Mouse (Mus musculus) liver, adult 2 months (tissue): Measurements from ENCODE around the gene Slc35a3. TPM values are rescaled to one million over a fixed set of nuclear protein-coding genes. Genes with fewer than 3 reads are reported as not detected.
A peak's percentile ranks its signal among the peaks of the same experiment; 100 is the strongest.

Experiments used
- DNase-seq: peaks from one replicate; pipeline ENCODE4 v3.0.0-alpha.2; 2011; ENCODE audit warnings: low read depth, low spot score; ENCODE audit errors: extremely low read depth
- H3K27ac ChIP-seq: fragments of 200-500 bp; replicated peaks from 2 replicates; pipeline ENCODE4 v1.5.1; 2012; ENCODE audit warnings: low read depth, mild to moderate bottlenecking, control low read depth, inconsistent platforms, low read length; ENCODE audit not compliant: insufficient read depth
- H3K27me3 ChIP-seq: fragments of 200-500 bp; 2 replicates; pipeline ENCODE4 v1.6.1; 2012; ENCODE audit warnings: mild to moderate bottlenecking, moderate library complexity, low read length, inconsistent platforms; ENCODE audit not compliant: control insufficient read depth, insufficient read depth
- H3K36me3 ChIP-seq: fragments of 200-500 bp; 2 replicates; pipeline ENCODE4 v1.6.1; 2012; ENCODE audit warnings: low read length, inconsistent platforms; ENCODE audit not compliant: control insufficient read depth, insufficient read depth
- H3K4me1 ChIP-seq: fragments of 200-500 bp; 2 replicates; pipeline ENCODE4 v1.6.1; 2011; ENCODE audit warnings: low read length; ENCODE audit not compliant: control insufficient read depth, insufficient read depth
- H3K4me3 ChIP-seq: fragments of 200-500 bp; 2 replicates; pipeline ENCODE4 v1.5.1; 2011; ENCODE audit warnings: low read depth, mild to moderate bottlenecking, control low read depth, low read length, moderate library complexity; ENCODE audit not compliant: insufficient read depth
- H3K79me2 ChIP-seq: fragments of 200-500 bp; 2 replicates; pipeline ENCODE4 v1.6.1; 2012; ENCODE audit warnings: inconsistent platforms, mild to moderate bottlenecking, low read length, moderate library complexity; ENCODE audit not compliant: control insufficient read depth, insufficient read depth
- H3K9ac ChIP-seq: fragments of 200-500 bp; 2 replicates; pipeline ENCODE4 v1.6.1; 2012; ENCODE audit warnings: low read depth, mild to moderate bottlenecking, control low read depth, inconsistent platforms, low read length
- CTCF ChIP-seq: fragments of 200-500 bp; IDR thresholded peaks from 2 replicates; pipeline ENCODE4 v1.5.1; 2011; ENCODE audit warnings: low read depth, low read length, control low read depth
- POLR2A ChIP-seq: fragments of 200-500 bp; IDR thresholded peaks from 2 replicates; pipeline ENCODE4 v1.6.1; 2011; ENCODE audit warnings: low read length, control low read depth; ENCODE audit not compliant: insufficient read depth; ENCODE audit errors: extremely low read depth
- WGBS: fragments of 180-500 bp; shearing (Covaris S2); methylation state at CpG from one replicate; pipeline ENCODE4 v1.1.7; 2018; 5-methylcytosine and 5-hydroxymethylcytosine counted together
- polyA plus RNA-seq: library from polyadenylated mRNA; depleted of rRNA; stranded (reverse); fragments of >200 nt; gene quantifications from 2 replicates; pipeline ENCODE4 v1.2.3, GENCODE M21; 2012
- total RNA-seq: library from RNA; depleted of rRNA; stranded (reverse); fragments of >200 nt; gene quantifications from 2 replicates; pipeline ENCODE4 v1.2.3, GENCODE M21; 2014

Slc35a3 gene
- total and polyA plus RNA-seq, 2 experiments: 7.3 to 42.3 TPM

DNA sequence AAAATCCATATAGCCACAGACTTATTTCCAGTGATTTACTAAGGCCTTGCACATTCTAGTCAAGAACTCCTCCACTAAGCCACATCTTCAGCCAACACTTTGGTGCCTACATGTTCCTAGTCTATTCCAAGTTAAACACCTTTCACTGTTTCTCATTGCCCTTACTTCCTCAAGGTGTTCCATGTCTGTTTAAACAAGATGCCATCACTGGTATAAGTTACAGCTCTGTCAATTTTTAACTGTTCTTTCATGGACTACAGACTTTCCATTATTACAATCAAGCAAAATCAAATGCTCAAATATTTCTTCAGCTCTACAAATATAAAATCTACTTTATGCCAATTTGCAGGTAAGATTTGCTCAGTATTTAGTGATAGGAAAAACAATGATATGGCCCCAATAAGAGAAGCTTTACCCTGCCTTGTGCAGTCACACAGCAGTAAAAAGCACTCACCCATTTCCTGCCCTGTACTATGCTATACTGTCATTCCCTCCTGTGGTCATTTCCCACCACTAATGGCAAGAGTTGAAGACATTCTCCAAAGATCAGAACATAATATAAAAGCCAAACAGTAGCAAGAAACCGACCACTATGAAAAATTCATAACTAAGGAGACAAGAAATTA, 9.9 kb downstream of the Slc35a3 start:
- peaks cover 7% of the 10 kb centered on the region; the same call in 1 of the 2 replicates for H3K79me2 ChIP-seq
- H3K4me1 ChIP-seq: peaks cover 12% of the 10 kb centered on the region
- no peak overlapping the region for H3K27ac ChIP-seq
- TF ChIP-seq CTCF (no peak), POLR2A (no peak)
- H3K4me3 ChIP-seq: no peak overlapping the region
- H3K9ac ChIP-seq: no peak overlapping the region
- WGBS: 78% methylated on average over 1 of the region's 1 CpGs
- DNase-seq: peak; percentile 64
- H3K36me3 ChIP-seq: peaks cover 4% of the 10 kb centered on the region; the same call in 1 of the 2 replicates
- H3K27me3 ChIP-seq: no peaks in the 10 kb centered on the region

DNA sequence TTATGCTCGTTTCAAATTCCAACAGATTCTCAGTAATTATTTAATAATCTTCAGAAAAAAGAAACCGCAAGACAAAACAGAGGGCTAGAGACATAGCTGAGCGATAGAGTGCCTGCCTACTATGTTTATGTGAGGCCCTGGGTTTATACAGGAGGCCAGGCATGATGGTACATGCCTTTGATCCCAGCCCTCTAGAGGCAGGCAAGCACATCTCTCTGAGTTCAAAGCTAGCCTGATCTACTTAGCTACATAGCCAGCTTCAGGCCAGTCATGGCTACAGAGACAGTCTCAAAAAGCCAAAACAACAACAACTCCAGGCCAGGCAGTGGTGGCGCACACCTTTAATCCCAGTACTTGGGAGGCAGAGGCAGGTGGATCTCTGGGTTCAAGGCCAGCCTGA, 11.0 kb downstream of the Slc35a3 start:
- Histone ChIP-seq H3K4me3 (no peak overlapping the region), H3K4me1 (peaks cover 12% of the 10 kb centered on the region), H3K36me3 (peaks cover 4% of the 10 kb centered on the region; the same call in 1 of the 2 replicates), H3K27me3 (no peaks in the 10 kb centered on the region), H3K9ac (no peak overlapping the region), H3K27ac (no peak overlapping the region), H3K79me2 (peaks cover 7% of the 10 kb centered on the region; the same call in 1 of the 2 replicates)
- WGBS: 89% methylated on average over 4 of the region's 4 CpGs
- no peak for DNase-seq
- TF ChIP-seq CTCF (no peak), POLR2A (no peak)

DNA sequence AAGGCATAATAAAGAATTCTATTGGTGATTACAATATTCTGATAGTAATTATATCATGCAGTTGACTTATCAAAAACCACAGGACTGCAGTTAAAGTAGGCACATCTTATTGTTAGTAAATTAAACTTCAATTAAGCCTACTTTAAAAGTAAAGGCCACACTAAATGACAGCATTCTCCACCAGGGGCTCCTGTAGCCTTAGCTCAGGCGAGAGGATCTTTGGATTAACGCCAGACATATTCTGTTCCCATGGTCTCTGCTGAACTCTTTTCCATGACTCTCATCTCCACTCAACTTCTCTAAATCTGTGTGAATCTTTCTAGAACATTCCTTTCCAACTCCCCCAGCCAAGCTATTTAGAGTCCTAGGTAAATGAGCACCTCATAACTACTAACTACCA, 13.8 kb downstream of the Slc35a3 start:
- H3K27ac ChIP-seq: no peak overlapping the region

DNA sequence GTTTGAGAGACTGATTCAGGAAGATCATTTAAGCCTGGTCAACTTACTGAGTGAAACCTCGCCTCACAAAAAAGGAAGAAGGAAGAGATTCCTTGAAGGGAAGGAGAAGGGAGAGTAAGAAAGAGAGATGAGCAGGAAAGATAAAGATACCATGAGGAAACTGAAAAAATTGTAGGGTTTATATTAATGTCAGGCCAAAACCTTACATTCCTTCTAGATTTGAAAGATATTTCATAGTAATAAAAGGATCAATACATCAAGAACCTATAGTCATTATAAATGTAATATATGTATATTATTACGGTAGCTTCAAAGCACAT, 17.0 kb downstream of the Slc35a3 start:
- no peak overlapping the region for H3K27ac ChIP-seq
- 88% methylated on average over 2 of the region's 2 CpGs for WGBS

More for the DNA sequence above, 13.8 kb downstream of the Slc35a3 start:
- Histone ChIP-seq H3K4me1 (peaks cover 7% of the 10 kb centered on the region; the same call in 1 of the 2 replicates), H3K36me3 (peaks cover 3% of the 10 kb centered on the region; the same call in 1 of the 2 replicates), H3K4me3 (no peak overlapping the region), H3K79me2 (peaks cover 11% of the 10 kb centered on the region; the same call in 1 of the 2 replicates), H3K27me3 (no peaks in the 10 kb centered on the region), H3K9ac (no peak overlapping the region)
- WGBS: 68% methylated on average over 2 of the region's 2 CpGs
- no peak for DNase-seq
- TF ChIP-seq POLR2A: no peak
- no peak for TF ChIP-seq CTCF

DNA sequence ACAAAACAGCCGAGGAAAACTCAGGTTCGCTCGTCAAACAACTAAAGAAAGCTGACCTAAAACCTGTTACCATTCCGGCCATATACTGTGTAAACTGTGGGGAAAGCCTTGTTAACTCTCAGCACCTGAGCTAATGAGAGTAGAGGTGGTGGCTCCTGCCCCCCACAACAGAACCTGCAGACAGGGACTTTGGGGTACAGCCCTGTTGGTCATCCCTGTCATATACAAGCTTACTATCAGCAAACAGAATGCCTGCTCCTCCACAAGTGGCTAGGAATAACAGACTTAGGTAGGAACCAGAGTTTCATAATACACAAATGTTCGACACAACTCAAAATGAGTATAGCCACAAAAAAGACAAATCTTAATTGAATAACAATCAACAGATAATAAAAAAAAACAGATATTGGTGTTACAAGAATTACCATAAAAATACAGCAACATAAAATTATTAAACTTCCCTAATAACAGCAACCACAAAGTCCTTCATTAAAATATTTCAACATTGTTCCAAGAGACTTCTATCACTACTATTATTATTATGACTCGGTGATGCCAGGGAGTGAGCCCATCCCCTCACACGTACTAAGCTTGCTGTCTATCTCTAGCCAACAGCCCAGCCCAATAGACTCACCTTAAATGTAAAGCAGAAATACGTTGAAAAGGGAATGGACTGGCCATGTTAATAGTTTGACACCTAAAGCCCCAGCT, 17.5 kb downstream of the Slc35a3 start:
- no peak for DNase-seq
- Histone ChIP-seq H3K27me3 (no peaks in the 10 kb centered on the region), H3K4me1 (peaks cover 1% of the 10 kb centered on the region; the same call in 1 of the 2 replicates), H3K79me2 (peaks cover 8% of the 10 kb centered on the region; the same call in 1 of the 2 replicates), H3K4me3 (no peak overlapping the region), H3K9ac (no peak overlapping the region), H3K36me3 (peaks cover 7% of the 10 kb centered on the region; the same call in 1 of the 2 replicates), H3K27ac (no peak overlapping the region)
- 85% methylated on average over 8 of the region's 8 CpGs for WGBS
- no peak for TF ChIP-seq POLR2A

More for the DNA sequence above, 17.0 kb downstream of the Slc35a3 start:
- TF ChIP-seq CTCF: no peak
- no peak for TF ChIP-seq POLR2A
- H3K27me3 ChIP-seq: no peaks in the 10 kb centered on the region
- DNase-seq: no peak
- H3K9ac ChIP-seq: no peak overlapping the region
- H3K4me3 ChIP-seq: no peak overlapping the region
- H3K79me2 ChIP-seq: peaks cover 8% of the 10 kb centered on the region; the same call in 1 of the 2 replicates
- H3K36me3 ChIP-seq: peaks cover 7% of the 10 kb centered on the region; the same call in 1 of the 2 replicates
- peaks cover 1% of the 10 kb centered on the region; the same call in 1 of the 2 replicates for H3K4me1 ChIP-seq

DNA sequence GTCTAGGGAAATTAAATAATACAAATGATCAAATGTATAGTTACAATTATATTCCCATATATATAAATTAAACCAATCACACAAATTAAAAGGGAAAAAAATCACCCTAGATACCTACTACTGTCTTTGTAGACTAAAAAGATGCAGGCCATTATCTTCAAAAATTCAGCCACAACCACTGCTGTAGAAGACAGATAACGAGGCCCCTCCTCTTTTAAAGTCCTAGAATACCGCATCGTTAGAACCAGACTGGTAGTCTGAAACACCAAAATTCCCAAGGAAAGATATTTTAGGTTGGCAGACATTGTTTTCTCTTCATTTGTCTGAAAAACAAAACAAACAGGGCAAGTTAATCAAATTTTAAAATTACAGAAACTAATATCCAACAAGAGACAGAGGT, 18.3 kb downstream of the Slc35a3 start:
- Histone ChIP-seq H3K9ac (no peak overlapping the region), H3K36me3 (peaks cover 7% of the 10 kb centered on the region; the same call in 1 of the 2 replicates), H3K79me2 (peaks cover 5% of the 10 kb centered on the region; the same call in 1 of the 2 replicates), H3K27ac (no peak overlapping the region), H3K4me1 (peaks cover 1% of the 10 kb centered on the region; the same call in 1 of the 2 replicates), H3K27me3 (no peaks in the 10 kb centered on the region), H3K4me3 (no peak overlapping the region)
- no peak for TF ChIP-seq POLR2A
- no peak for TF ChIP-seq CTCF
- 93% methylated on average over 3 of the region's 3 CpGs for WGBS
- DNase-seq: no peak
